Mouse (Mus musculus): ENCODE measurements around the gene Oit1. TPM values are rescaled to one million over a fixed set of nuclear protein-coding genes. Genes with fewer than 3 reads are reported as not detected.

Oit1 gene
- polyA plus RNA-seq, 1 experiment from 2014 or later: 4.4 TPM

Other genes with a start within 250 kb of the Oit1 start
- 184 and 195 TPM in 2 replicates for gene Pdhb, start 205.7 kb downstream of the Oit1 start, polyA plus RNA-seq (2015; fragmentation: Nextera tagmentation; extraction: Ambion mirVana)
- gene Kctd6, start 164.6 kb downstream of the Oit1 start, polyA plus RNA-seq (2015; fragmentation: Nextera tagmentation; extraction: Ambion mirVana): 12.6 and 14.8 TPM in 2 replicates
- gene Acox2, start 119.4 kb downstream of the Oit1 start, polyA plus RNA-seq (2015; fragmentation: Nextera tagmentation; extraction: Ambion mirVana): 1.7 and 3.7 TPM in 2 replicates
- gene Fam107a, start 60.7 kb downstream of the Oit1 start, polyA plus RNA-seq (2015; fragmentation: Nextera tagmentation; extraction: Ambion mirVana): 2.5 and 2.9 TPM in 2 replicates